Mouse (Mus musculus) kidney, adult 2 months (tissue): ENCODE data around the gene Best3.

Source experiments
- CTCF ChIP-seq: fragments of 200-500 bp; conservative IDR thresholded peaks from 2 replicates; pipeline ENCODE4 v1.5.1; 2011; ENCODE audit warnings: low read depth, mild to moderate bottlenecking, control low read depth, low read length, moderate library complexity, mixed read lengths; ENCODE audit not compliant: insufficient read depth, insufficient read length
- POLR2A ChIP-seq: fragments of 200-500 bp; IDR thresholded peaks from one replicate; pipeline ENCODE4 v1.6.1; 2011; ENCODE audit warnings: low read depth, low read length, control low read depth

- no peak for TF ChIP-seq POLR2A
- no peak for TF ChIP-seq CTCF
Observed at GRCm38 (mm10) chr10:117042295-117042694, 56.2 kb downstream of the Best3 start.
